Mouse (Mus musculus) cerebellum, postnatal 36 days (tissue): ENCODE results near the gene Dcdc2b.

Experiments used
- DNase-seq, 2 experiments: peaks; one replicate each; pipeline ENCODE4 v3.0.0; 2021 to 2022; ENCODE audit warnings: mixed read lengths in 2 of 2

The Dcdc2b gene

DNA sequence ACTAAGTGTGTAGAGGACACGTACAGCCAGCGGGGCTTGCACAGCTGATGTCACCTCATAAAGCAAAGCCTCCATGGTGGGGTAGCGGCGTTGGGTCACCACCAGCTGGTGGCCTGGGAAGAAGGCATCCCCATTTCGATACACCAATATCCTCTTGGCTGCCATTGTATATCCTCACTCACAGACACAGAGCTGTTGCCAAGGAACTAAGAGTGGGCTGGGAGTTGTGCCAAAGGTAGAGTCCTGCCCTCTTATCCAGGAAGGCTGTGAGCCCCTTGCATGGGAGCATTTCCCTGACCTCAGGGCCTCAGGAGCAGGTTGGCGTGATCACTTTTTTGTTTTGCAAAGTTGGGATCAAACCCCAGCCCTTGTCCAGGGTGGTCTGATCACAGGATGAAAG, at the start of gene Dcdc2b:
Gene Dcdc2b (minus strand): TSS at position 165 of the 400 bp plus-strand sequence.
- DNase-seq = no peak

GRCm38 (mm10) chr4:129662255-129662813, 48.3 kb upstream of the Dcdc2b start:
- no peak for DNase-seq

DNA sequence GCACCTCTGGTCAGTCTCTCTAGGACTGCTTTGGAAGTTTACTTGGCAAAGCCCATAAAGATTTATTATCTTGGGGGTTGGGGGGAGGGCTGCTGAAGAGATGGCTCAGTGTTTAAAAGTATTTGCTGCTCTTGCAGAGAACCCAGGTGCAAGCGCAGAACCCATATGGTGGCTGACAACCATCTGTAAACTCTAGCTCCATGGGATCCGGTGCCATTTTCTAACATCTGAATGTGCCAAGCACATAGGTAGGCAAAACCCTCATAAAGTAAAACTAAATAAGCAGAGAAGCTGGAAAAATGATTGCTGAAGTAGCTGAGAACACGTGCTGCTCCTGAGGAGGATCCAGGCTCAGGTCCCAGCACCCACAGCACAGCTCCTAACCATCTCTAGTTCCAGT, 47.5 kb upstream of the Dcdc2b start:
- no peak for DNase-seq

GRCm38 (mm10) chr4:129654770-129655169, 40.7 kb upstream of the Dcdc2b start:
- no peak for DNase-seq

- DNase-seq = no peak
Measured at GRCm38 (mm10) chr4:129650359-129650758, 36.3 kb upstream of the Dcdc2b start.

DNA sequence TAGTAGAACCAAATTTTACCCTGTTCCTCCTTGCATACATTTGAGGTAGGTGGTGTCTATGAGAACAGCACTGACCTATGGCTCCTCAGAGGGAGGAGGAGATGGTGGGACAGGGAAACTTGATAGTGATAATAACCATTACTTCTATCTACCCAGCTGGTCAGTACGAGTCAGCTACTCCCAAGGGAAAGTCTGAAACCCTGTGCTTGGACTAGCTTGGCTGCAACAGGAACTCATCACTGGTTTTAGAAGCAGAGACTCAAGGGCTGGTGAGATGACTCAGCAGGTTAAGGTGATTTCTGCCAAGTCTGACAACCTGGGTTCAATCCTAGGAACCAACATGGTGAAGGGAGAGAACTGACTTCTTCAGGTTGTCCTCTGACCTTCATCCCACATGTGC, 34.6 kb upstream of the Dcdc2b start:
- no peak for DNase-seq

GRCm38 (mm10) chr4:129645204-129645603, 31.1 kb upstream of the Dcdc2b start:
- no peak for DNase-seq

- DNase-seq = no peak
Measured at GRCm38 (mm10) chr4:129641756-129642155, 27.7 kb upstream of the Dcdc2b start.

DNA sequence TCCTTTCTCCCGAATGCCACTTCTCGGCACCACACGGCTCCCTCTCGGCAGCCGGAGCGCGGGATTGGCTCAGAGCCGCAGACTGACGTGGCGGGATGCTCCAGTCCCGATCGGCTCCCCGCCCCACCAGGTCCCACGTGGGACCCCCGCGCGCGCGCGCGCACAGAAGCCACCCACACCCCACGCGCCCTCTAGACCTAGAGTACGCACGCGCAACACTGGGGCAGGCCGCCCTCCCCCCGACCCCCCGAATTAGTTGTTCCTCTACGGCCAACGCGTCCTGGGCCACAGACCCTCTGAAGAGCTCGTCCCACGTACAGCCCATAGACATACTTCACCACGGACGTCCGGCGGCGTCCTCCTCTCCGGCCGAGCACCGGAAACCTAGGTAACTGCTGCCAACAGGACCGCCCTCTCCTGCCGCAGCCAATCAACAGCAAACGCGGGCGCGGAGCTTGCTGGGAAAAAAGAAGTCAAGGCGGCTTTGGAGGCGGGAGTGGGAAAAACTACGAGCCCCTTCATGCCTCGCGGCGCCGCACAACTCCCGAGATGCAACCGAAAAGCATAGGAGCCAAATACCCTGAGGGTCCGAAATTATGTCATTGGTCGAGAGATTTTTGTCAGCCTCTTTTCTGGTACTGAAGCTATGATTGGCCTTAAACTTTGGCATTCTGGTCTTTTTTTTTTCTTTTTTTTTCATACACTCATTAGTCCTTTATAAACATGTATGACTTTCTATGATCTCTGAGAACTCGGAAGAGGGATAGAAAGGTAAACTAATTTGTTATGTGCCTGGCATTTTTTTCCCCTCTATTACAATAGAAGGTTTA, 26.8 kb upstream of the Dcdc2b start, which contains the start of gene Txlna:
Gene Txlna (minus strand): TSS at position 428 of the 830 bp plus-strand sequence.
- DNase-seq = peak; percentile 98

DNA sequence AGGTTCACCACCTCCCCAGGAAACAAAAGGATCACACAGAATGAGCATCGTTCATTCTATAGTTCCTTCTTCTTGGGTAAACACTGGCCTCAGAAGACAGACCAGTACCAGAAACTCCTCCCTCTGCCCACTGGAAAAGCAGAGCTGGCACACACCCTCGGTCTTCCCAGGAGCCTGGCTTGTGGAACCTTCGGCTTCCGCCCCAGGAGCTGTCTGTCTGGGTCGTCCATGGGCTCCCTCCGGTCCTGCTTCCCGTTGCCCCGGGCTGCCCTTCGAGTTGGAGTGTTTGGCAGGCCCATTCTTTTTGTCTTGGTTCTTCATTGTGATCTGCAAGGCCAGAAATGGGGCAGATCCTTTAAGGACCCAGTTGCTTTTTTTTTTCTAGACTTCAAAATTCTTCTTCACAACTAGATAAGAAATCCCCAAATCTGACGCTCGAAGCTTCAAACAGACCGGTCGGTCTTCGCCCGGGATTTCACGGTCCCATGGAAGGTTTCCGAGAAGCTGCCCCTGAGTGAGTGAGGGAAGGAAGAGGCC, 26.1 kb upstream of the Dcdc2b start:
- DNase-seq = peak; percentile 59 to 61

- no peak for DNase-seq
Measured at GRCm38 (mm10) chr4:129639221-129639620, 25.2 kb upstream of the Dcdc2b start.

- no peak for DNase-seq
Measured at GRCm38 (mm10) chr4:129633852-129634251, 19.8 kb upstream of the Dcdc2b start.

DNA sequence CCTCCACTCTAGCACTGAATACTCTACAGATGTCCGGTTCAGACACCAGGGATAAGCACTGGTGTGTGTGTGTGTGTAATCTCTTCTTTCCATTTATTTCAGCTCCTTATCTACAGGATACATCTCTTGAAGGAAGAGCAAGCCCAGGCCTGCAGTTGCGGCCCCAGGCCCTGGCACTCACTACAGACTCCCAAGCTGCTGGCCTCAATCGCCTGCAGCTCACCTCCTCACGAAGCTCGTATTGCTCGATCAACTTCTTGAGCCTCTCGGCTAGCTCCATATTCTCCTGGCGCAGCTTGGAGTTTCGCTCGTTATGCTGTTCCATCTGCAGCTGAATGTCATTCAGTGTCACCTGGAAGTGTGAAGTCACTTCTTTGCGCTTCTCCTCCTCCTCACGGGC, 17.8 kb upstream of the Dcdc2b start:
- no peak for DNase-seq

DNA sequence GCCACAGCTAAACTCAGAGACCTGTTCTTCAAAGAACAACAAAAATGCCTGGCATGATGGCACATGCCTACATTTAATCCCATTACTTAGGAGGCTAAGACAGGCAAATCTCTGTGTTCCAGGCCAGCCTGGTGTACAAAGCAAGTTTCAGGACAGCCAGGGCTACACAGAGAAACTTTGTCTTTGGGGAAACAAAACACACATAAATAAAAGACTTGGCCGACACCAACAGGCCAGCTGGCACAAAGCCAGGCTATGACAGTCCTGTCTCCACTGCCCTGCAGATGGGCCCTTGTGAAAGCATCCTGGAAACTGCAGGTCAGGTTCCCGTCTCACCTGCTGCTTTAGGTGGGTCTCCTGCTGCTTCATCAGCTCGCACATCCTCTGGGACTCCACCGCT, 16.9 kb upstream of the Dcdc2b start:
- DNase-seq = peak; percentile 49 to 53

DNA sequence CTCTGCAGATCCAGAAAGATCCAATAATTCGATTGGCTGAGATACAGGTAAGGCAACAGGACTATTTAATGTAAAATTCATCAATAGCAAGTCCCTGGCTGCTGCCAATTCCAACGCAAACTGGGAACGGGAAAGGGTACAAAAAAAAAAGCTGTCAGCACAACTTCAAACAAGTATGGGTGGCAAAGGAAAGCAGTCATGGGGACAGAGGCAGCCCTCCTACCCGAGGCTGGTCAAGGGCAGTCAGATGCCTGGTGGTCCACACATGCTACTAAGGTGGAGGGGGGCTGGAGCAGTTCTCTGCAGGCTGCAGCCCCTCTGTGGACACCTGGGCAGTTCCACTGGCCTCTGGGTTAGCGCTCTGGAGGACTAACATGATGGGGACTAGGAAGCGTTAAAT, 12.0 kb upstream of the Dcdc2b start:
- DNase-seq = no peak

DNA sequence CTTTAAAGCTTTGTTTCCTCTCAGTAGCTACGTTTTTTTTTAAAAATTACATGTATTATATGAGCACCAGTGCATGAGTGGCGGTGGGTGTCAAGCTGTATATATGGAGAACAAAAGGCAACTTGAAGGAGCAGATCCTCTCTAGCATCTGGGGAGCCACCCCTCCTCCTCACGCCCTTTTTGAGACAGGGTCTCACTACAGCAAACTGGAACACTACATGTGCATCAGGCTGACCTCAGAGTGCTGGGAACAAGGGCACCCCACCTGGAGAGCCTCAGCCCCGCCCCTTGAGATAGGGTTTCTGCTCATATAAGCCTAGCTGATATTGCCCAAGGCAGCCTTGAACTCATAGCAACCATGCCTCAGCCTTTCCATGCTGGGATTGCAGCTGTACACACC, 11.4 kb upstream of the Dcdc2b start:
- DNase-seq = no peak

- DNase-seq = peak; percentile 69 to 70
Measured at GRCm38 (mm10) chr4:129625029-129625370, 10.9 kb upstream of the Dcdc2b start.

- peak; percentile 87 to 89 for DNase-seq
Measured at GRCm38 (mm10) chr4:129624281-129625028, 10.4 kb upstream of the Dcdc2b start.

DNA sequence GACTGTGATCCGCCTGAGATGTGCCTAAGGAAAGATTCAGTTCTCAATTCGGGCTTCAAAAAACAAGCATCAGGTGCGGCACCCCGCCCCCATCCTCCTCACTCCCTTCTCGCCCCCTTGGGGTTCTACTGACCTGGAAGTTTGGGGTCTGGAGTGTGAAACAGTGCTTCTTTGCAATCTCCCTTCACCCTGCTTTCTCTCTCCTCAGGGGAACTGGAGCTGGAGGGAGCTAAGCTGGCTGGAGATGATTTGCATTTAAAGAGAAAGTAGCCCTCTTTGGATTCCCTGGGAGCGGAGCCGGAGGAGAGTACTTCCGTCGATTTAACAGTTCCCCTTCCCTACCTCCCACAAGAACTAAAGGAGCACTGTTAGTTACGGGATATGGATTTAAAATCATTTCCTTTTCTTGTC, 9.6 kb upstream of the Dcdc2b start, which contains the start of gene Ccdc28b:
Gene Ccdc28b (minus strand): TSS at position 267 of the 411 bp plus-strand sequence.
- DNase-seq = peak; percentile 42 to 62

- peak; percentile 35 to 52 for DNase-seq
Measured at GRCm38 (mm10) chr4:129622803-129623535, 8.9 kb upstream of the Dcdc2b start.

DNA sequence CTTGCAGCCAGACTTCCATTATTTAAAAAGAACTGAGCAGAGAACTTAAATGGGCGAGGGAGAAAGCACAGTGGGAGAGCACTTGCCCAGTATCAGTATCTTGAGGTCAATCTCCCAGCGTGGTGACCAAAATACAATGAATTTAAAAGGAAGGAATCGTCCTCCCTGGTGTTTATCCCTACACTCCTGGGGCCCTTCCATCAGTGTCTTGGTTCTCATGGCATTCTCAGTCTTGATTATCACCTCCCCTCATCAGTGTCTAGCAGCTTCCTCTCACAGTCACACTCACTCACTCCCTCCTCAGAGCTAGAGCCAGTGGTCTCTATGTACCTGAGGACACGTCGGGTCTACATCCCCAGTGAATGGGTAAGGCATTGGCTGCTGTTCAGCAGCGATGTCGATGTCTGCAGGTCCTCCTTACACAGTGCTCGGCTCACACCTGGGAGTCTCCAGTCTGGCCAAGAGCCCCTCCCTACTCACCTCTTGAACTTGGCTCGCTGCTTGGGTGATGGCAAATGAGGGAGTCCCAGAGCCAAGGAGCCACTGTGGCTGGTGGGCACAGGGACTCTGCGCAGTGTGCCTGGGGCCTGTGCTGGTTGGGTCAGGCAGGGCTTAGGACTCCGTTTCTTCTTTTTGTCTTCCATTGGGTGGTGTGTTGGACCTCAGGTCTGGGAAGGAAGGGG, 8.2 kb upstream of the Dcdc2b start:
- DNase-seq = no peak

DNA sequence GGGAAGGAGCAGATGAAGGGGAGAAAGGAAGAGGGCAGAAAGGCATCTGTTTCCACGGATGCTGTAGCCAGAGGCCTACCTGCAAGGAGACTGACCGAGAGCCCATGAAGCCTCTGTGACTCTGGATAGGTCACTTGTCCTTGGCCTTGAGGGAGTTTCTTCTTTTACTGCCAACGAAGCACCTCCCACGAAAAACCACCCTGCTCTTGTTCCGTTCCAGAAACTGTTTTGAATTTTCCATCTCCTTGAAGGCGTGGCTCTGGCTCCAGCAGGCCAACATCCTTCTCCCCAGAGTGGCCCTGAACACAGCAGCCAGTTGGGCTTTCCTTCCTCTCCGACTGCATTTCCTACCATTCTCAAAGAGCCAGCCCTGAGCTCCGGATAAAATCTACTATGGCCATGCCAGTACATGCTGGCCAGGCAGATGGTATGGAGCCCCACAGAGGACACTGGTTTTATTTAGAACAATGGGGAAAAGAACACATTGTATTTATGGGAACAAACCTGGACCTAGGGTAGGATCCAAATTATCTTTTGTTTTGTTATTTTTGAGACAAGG, 7.3 kb upstream of the Dcdc2b start:
- peak; percentile 70 to 77 for DNase-seq
